Mouse (Mus musculus) thymus, adult 2 months (tissue): ENCODE data around the gene Aplnr.

ENCODE experiments used
- CTCF ChIP-seq: fragments of 200-500 bp; IDR thresholded peaks from 2 replicates; pipeline ENCODE4 v1.5.1; 2012; ENCODE audit warnings: mild to moderate bottlenecking, control low read depth, low read length, moderate library complexity, borderline replicate concordance; ENCODE audit not compliant: control insufficient read depth, poor library complexity, insufficient read depth; ENCODE audit errors: extremely low read depth
- POLR2A ChIP-seq: fragments of 200-500 bp; IDR thresholded peaks from 2 replicates; pipeline ENCODE4 v1.6.1; 2012; ENCODE audit warnings: mild to moderate bottlenecking, low read length, control low read depth, moderate library complexity; ENCODE audit not compliant: control insufficient read depth, poor library complexity, insufficient read depth; ENCODE audit errors: extremely low read depth

DNA sequence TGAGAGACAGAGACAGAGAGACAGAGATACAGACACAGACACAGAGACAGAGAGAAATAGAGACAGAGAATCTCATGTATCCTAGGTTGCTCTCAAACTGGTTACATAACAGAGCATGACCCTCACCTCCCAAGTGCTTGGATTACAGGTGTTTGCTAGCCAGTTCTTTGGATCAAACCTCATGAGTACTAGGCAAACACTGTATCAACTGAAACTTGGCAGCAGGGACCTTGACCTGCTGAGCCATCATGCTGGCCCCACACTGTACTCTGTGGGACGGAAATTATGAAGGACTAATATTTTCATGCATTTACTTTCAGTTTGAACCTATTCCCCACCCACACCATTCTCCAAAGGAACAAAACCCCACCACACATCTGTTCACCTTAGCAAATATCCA lies 42.6 kb upstream of the Aplnr start:
- no peak for TF ChIP-seq CTCF
- TF ChIP-seq POLR2A = no peak
